Mouse (Mus musculus): Measurements from ENCODE around the gene Tssk3. TPM values are rescaled to one million over a fixed set of nuclear protein-coding genes. Genes with fewer than 3 reads are reported as not detected.

Gene Tssk3
- polyA plus RNA-seq, 1 experiment from 2014 or later: 0.07 TPM

DNA sequence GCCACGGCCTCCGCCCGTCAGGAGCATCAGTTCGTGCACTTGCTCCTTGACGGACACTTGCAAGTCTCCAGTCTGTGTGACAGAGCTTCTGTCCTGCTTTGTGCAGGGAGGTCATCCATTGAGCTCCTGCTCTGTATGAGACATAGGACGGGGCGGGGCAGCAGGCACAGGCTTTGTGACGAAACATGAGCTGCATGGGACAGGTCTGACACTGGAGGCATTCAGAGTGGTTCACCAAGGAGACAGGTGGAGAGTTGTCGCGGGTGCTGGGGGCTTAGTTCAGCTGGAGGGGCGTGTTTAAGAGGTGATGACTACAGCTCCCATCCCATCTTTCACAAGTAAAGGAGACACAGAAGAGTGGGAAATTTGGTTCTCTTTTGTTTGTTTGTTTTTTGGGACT is 14.8 kb downstream of the Tssk3 start:
- no peak overlapping the region for H3K27ac ChIP-seq (replicated peaks)
- no peak for TF ChIP-seq CTCF (IDR thresholded peaks at IDR 0.05; ENCODE audit: low read depth)
- no peak for TF ChIP-seq EP300 (optimal IDR thresholded peaks at IDR 0.05)
- H3K9me3 ChIP-seq (ENCODE audit: control insufficient read depth, low read length): no peaks in the 10 kb centered on the region
- H3K9ac ChIP-seq (ENCODE audit: low read length): no peak overlapping the region
- 91% methylated on average over 11 of the region's 11 CpGs for WGBS
- no peak for DNase-seq (ENCODE audit: low spot score)
- H3K4me2 ChIP-seq (replicated peaks; ENCODE audit: low read depth): no peak overlapping the region
- no peaks in the 10 kb centered on the region for H3K4me1 ChIP-seq (replicated peaks; ENCODE audit: control insufficient read depth, insufficient read depth)
- H3K4me3 ChIP-seq (ENCODE audit: low read depth, low read length): no peak overlapping the region
- ATAC-seq (ENCODE audit: low FRiP score, low TSS enrichment): no peak
- H3K27me3 ChIP-seq (ENCODE audit: control insufficient read depth, insufficient read depth, low read length): no peaks in the 10 kb centered on the region
- peaks cover 33% of the 10 kb centered on the region for H3K36me3 ChIP-seq (ENCODE audit: control insufficient read depth, insufficient read depth, low read length)

DNA sequence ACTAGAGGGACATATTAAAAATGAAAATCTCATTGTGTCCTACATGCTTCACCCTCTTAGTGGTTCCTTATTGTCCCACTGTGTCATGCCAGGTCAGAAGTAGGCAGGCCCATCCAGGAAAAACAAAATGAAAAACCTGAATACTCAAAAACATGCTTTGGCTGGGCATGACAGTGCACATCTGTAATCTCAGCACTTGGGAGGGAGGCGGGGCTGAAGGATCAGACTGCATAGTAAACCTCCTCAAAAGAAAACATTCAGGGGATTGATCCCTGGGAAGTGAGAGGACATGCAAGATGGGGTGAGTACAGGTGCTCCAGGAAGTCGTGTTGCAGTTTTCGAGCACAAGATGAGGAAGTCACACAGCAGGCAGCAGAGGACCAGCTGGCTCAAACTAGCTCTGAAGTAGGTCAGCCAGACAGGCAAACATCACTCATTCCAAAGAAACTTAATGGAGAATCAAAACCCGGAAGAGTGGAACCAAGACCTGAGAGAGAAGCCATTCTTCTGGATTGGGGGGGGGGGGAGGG is 26.5 kb downstream of the Tssk3 start:
- Histone ChIP-seq H3K9ac (ENCODE audit: low read length) (no peak overlapping the region), H3K4me1 (replicated peaks; ENCODE audit: control insufficient read depth, insufficient read depth) (peaks cover 3% of the 10 kb centered on the region; the same call in 1 of the 2 replicates), H3K9me3 (ENCODE audit: control insufficient read depth, low read length) (no peaks in the 10 kb centered on the region), H3K4me2 (replicated peaks; ENCODE audit: low read depth) (no peak overlapping the region), H3K36me3 (ENCODE audit: control insufficient read depth, insufficient read depth, low read length) (peaks cover 20% of the 10 kb centered on the region), H3K27me3 (ENCODE audit: control insufficient read depth, insufficient read depth, low read length) (no peaks in the 10 kb centered on the region), H3K4me3 (ENCODE audit: low read depth, low read length) (no peak overlapping the region), H3K27ac (replicated peaks) (no peak overlapping the region)
- no peak for DNase-seq (ENCODE audit: low spot score)
- TF ChIP-seq CTCF (IDR thresholded peaks at IDR 0.05; ENCODE audit: low read depth): no peak
- no peak for TF ChIP-seq EP300 (optimal IDR thresholded peaks at IDR 0.05)
- no peak for ATAC-seq (ENCODE audit: low FRiP score, low TSS enrichment)
- 66% methylated on average over 4 of the region's 4 CpGs for WGBS

- no peak for ATAC-seq (ENCODE audit: low FRiP score, low TSS enrichment)
- no peaks in the 10 kb centered on the region for H3K9me3 ChIP-seq (ENCODE audit: control insufficient read depth, low read length)
- TF ChIP-seq EP300 (optimal IDR thresholded peaks at IDR 0.05): no peak
- TF ChIP-seq CTCF (IDR thresholded peaks at IDR 0.05; ENCODE audit: low read depth): no peak
- 79% methylated on average over 24 of the region's 24 CpGs for WGBS
- peaks cover 18% of the 10 kb centered on the region for H3K36me3 ChIP-seq (ENCODE audit: control insufficient read depth, insufficient read depth, low read length)
- no peak for DNase-seq (ENCODE audit: low spot score)
- H3K27me3 ChIP-seq (ENCODE audit: control insufficient read depth, insufficient read depth, low read length): no peaks in the 10 kb centered on the region
- H3K4me1 ChIP-seq (replicated peaks; ENCODE audit: control insufficient read depth, insufficient read depth): peaks cover 3% of the 10 kb centered on the region; the same call in 1 of the 2 replicates
- H3K27ac ChIP-seq (replicated peaks): no peak overlapping the region
- H3K9ac ChIP-seq (ENCODE audit: low read length): no peak overlapping the region
- H3K4me3 ChIP-seq (ENCODE audit: low read depth, low read length): no peak overlapping the region
- H3K4me2 ChIP-seq (replicated peaks; ENCODE audit: low read depth): no peak overlapping the region
Observed at GRCm38 (mm10) chr4:129463097-129464059, 27.4 kb downstream of the Tssk3 start.

DNA sequence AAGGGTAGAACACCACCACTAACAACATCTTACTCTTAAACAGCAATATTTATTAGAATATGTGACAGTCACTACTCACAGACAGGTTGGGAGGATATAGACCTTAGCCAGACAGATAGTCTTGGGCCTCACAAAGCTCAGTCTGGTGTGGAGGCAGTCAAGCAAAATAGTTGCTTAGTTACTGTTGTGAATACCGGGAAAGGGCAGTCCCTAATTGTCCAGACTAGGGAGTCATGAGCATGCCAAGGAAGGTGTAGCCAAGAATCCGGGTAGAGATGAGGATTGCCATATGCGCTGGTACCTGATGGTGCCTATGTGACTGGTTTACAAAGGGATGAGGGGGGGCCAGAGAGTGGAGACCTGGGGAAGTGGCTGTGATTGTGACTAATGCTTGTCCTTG is 28.7 kb downstream of the Tssk3 start:
- peak overlapping the region; percentile 87 for H3K27ac ChIP-seq (replicated peaks)
- peaks cover 11% of the 10 kb centered on the region for H3K36me3 ChIP-seq (ENCODE audit: control insufficient read depth, insufficient read depth, low read length)
- H3K27me3 ChIP-seq (ENCODE audit: control insufficient read depth, insufficient read depth, low read length): no peaks in the 10 kb centered on the region
- DNase-seq (ENCODE audit: low spot score) (no peak), ATAC-seq (ENCODE audit: low FRiP score, low TSS enrichment) (peak; percentile 3; the same call in 1 of the 2 replicates)
- H3K9me3 ChIP-seq (ENCODE audit: control insufficient read depth, low read length): no peaks in the 10 kb centered on the region
- peak overlapping the region; percentile 70 for H3K4me2 ChIP-seq (replicated peaks; ENCODE audit: low read depth)
- peaks cover 3% of the 10 kb centered on the region; the same call in 1 of the 2 replicates for H3K4me1 ChIP-seq (replicated peaks; ENCODE audit: control insufficient read depth, insufficient read depth)
- peak overlapping the region; percentile 88 for H3K9ac ChIP-seq (ENCODE audit: low read length)
- peak overlapping the region; percentile 93 for H3K4me3 ChIP-seq (ENCODE audit: low read depth, low read length)
- TF ChIP-seq CTCF (IDR thresholded peaks at IDR 0.05; ENCODE audit: low read depth): no peak
- TF ChIP-seq EP300 (optimal IDR thresholded peaks at IDR 0.05): no peak
- 41% methylated on average over 3 of the region's 3 CpGs for WGBS

GRCm38 (mm10) chr4:129461183-129461960 is 29.4 kb downstream of the Tssk3 start, which contains the start of gene Bsdc1:
TSS of gene Bsdc1 (plus strand) at chr4:129461581.
- ATAC-seq (ENCODE audit: low FRiP score, low TSS enrichment): peak; percentile 98
- TF ChIP-seq CTCF (IDR thresholded peaks at IDR 0.05; ENCODE audit: low read depth) (no peak; the same call in 1 of the 2 replicates), EP300 (optimal IDR thresholded peaks at IDR 0.05) (peak; percentile 90)
- DNase-seq (ENCODE audit: low spot score): peak; percentile 100
- H3K9me3 ChIP-seq (ENCODE audit: control insufficient read depth, low read length): no peaks in the 10 kb centered on the region
- WGBS: under 1% methylated on average over 46 of the region's 46 CpGs
- H3K27me3 ChIP-seq (ENCODE audit: control insufficient read depth, insufficient read depth, low read length): no peaks in the 10 kb centered on the region
- H3K9ac ChIP-seq (ENCODE audit: low read length): peak within 1 kb of the TSS; percentile 88
- H3K4me1 ChIP-seq (replicated peaks; ENCODE audit: control insufficient read depth, insufficient read depth): peaks cover 3% of the 10 kb centered on the region; the same call in 1 of the 2 replicates
- H3K36me3 ChIP-seq (ENCODE audit: control insufficient read depth, insufficient read depth, low read length): peaks cover 10% of the 10 kb centered on the region; the same call in 1 of the 2 replicates
- peak within 1 kb of the TSS; percentile 87 for H3K27ac ChIP-seq (replicated peaks)
- peak within 1 kb of the TSS; percentile 93 for H3K4me3 ChIP-seq (ENCODE audit: low read depth, low read length)
- peak within 1 kb of the TSS; percentile 70 for H3K4me2 ChIP-seq (replicated peaks; ENCODE audit: low read depth)
